ENCODE assay signal across 8 mouse cellular contexts in the genomic region with DNA sequence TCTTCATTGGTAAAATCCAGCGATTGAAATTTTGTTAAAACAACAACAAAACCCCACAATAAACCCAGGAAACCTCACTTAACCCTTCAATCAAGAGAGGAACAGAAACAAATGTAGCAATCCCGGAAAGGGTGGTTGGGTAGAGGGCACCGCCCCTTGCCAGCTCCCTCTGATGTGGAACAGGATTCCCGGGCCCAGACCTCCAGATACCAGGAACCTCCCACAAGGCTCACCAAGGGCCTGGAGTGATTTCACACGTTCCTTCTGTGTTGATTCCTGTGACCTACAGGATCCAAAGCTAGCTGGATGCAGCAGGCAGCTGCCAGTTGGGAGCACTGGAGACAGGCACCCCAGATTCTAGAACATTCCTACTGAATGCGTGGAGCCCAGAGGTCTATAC. TPM values are rescaled to one million over a fixed set of nuclear protein-coding genes. Genes with fewer than 3 reads are reported as not detected.
DNase-seq lines count a peak whose midpoint lies in the region; ATAC-seq and TF ChIP-seq lines count a peak whose summit lies in the region.

No protein-coding gene starts in this region.

- no peak overlapping the region for H3K4me3 ChIP-seq in kidney, postnatal 0 days (replicated peaks; ENCODE audit: low read depth, low read length)
- peak overlapping the region; percentile 98 for H3K4me3 ChIP-seq in embryonic facial prominence, embryonic 14.5 days (ENCODE audit: low read depth, low read length)
- peak overlapping the region; percentile 97 for H3K4me3 ChIP-seq in limb, embryonic 13.5 days
- H3K4me3 ChIP-seq in neural tube, embryonic 15.5 days (replicated peaks) = peak overlapping the region; percentile 98

- no peak overlapping the region for H3K27ac ChIP-seq in kidney, postnatal 0 days
- no peak overlapping the region for H3K27ac ChIP-seq in embryonic facial prominence, embryonic 14.5 days (replicated peaks; ENCODE audit: low read depth, low read length)
- no peak overlapping the region for H3K27ac ChIP-seq in limb, embryonic 13.5 days
- H3K27ac ChIP-seq in neural tube, embryonic 15.5 days (replicated peaks) = no peak overlapping the region

- H3K36me3 ChIP-seq in kidney, postnatal 0 days (ENCODE audit: insufficient read depth, low read length) = peaks cover 38% of the 10 kb centered on the region
- peaks cover 38% of the 10 kb centered on the region for H3K36me3 ChIP-seq in embryonic facial prominence, embryonic 14.5 days (ENCODE audit: control insufficient read depth, insufficient read depth, low read length)
- H3K36me3 ChIP-seq in limb, embryonic 13.5 days = peaks cover 43% of the 10 kb centered on the region
- peaks cover 36% of the 10 kb centered on the region for H3K36me3 ChIP-seq in neural tube, embryonic 15.5 days

- no peaks in the 10 kb centered on the region for H3K27me3 ChIP-seq in kidney, postnatal 0 days (ENCODE audit: insufficient read depth, low read length)
- no peaks in the 10 kb centered on the region for H3K27me3 ChIP-seq in embryonic facial prominence, embryonic 14.5 days (replicated peaks; ENCODE audit: control insufficient read depth, insufficient read depth, low read length)
- H3K27me3 ChIP-seq in limb, embryonic 13.5 days = no peaks in the 10 kb centered on the region
- H3K27me3 ChIP-seq in neural tube, embryonic 15.5 days (replicated peaks) = no peaks in the 10 kb centered on the region

- no peaks in the 10 kb centered on the region for H3K9me3 ChIP-seq in kidney, postnatal 0 days (replicated peaks; ENCODE audit: low read length)
- H3K9me3 ChIP-seq in embryonic facial prominence, embryonic 14.5 days (ENCODE audit: control insufficient read depth, low read length) = no peaks in the 10 kb centered on the region
- no peaks in the 10 kb centered on the region for H3K9me3 ChIP-seq in limb, embryonic 13.5 days
- H3K9me3 ChIP-seq in neural tube, embryonic 15.5 days (replicated peaks) = no peaks in the 10 kb centered on the region

- H3K9ac ChIP-seq in kidney, postnatal 0 days (ENCODE audit: low read depth, low read length) = no peak overlapping the region
- peak overlapping the region; percentile 93 for H3K9ac ChIP-seq in embryonic facial prominence, embryonic 14.5 days (ENCODE audit: low read depth, low read length)
- peak overlapping the region; percentile 95 for H3K9ac ChIP-seq in limb, embryonic 13.5 days
- peak overlapping the region; percentile 97 for H3K9ac ChIP-seq in neural tube, embryonic 15.5 days (replicated peaks)

- H3K4me1 ChIP-seq in kidney, postnatal 0 days (replicated peaks; ENCODE audit: insufficient read depth, low read length) = peaks cover 6% of the 10 kb centered on the region; the same call in 1 of the 2 replicates
- H3K4me1 ChIP-seq in embryonic facial prominence, embryonic 14.5 days (ENCODE audit: control insufficient read depth, insufficient read depth, low read length) = peaks cover 20% of the 10 kb centered on the region
- H3K4me1 ChIP-seq in limb, embryonic 13.5 days = peaks cover 35% of the 10 kb centered on the region
- peaks cover 44% of the 10 kb centered on the region for H3K4me1 ChIP-seq in neural tube, embryonic 15.5 days

- WGBS in kidney, postnatal 0 days = 37% methylated on average over 6 of the region's 6 CpGs
- 56% methylated on average over 6 of the region's 6 CpGs for WGBS in embryonic facial prominence, embryonic 14.5 days
- 40% methylated on average over 6 of the region's 6 CpGs for WGBS in limb, embryonic 13.5 days
- 60% methylated on average over 6 of the region's 6 CpGs for WGBS in neural tube, embryonic 15.5 days

- no peak for ATAC-seq in kidney, postnatal 0 days (replicated peaks; ENCODE audit: low FRiP score, low read depth)
- ATAC-seq in embryonic facial prominence, embryonic 14.5 days (ENCODE audit: low read depth) = no peak
- ATAC-seq in limb, embryonic 13.5 days (ENCODE audit: low FRiP score, low read depth) = no peak
- ATAC-seq in neural tube, embryonic 15.5 days (ENCODE audit: low FRiP score) = no peak

- TF ChIP-seq CTCF in kidney, postnatal 0 days (IDR thresholded peaks at IDR 0.05; ENCODE audit: low read depth) = no peak

- peak overlapping the region; percentile 65; the same call in 1 of the 2 replicates for H3K4me2 ChIP-seq in kidney, postnatal 0 days (ENCODE audit: low read length)
- H3K4me2 ChIP-seq in embryonic facial prominence, embryonic 14.5 days (ENCODE audit: low read depth, low read length) = peak overlapping the region; percentile 84
- H3K4me2 ChIP-seq in limb, embryonic 13.5 days (replicated peaks) = peak overlapping the region; percentile 87
- peak overlapping the region; percentile 83 for H3K4me2 ChIP-seq in neural tube, embryonic 15.5 days

- no peak for DNase-seq in kidney, postnatal 0 days (ENCODE audit: low spot score)
- no peak for DNase-seq in kidney, adult 8-10 months
- no peak for DNase-seq in embryonic facial prominence, embryonic 14.5 days (ENCODE audit: low spot score)
- no peak for DNase-seq in right cerebral cortex, postnatal 4 days
- DNase-seq in kidney, adult 18-20 months = no peak
- no peak for DNase-seq in thymus, postnatal 36 days

RNA-seq across cellular contexts. Expression of gene Psma7, which starts 1.8 kb away (rescaled TPM):
- 641 and 676 TPM in 2 replicates for polyA plus RNA-seq in kidney, postnatal 0 days (2015; fragmentation: Nextera tagmentation; extraction: Ambion mirVana)
- polyA plus RNA-seq in embryonic facial prominence, embryonic 14.5 days (2014; fragmentation: Nextera tagmentation; extraction: Ambion mirVana) = 494 and 573 TPM in 2 replicates
- polyA plus RNA-seq in limb, embryonic 13.5 days (2015; fragmentation: Nextera tagmentation; extraction: Ambion mirVana) = 612 and 628 TPM in 2 replicates
- 561 and 578 TPM in 2 replicates for polyA plus RNA-seq in neural tube, embryonic 15.5 days (2015; fragmentation: Nextera tagmentation; extraction: Ambion mirVana)

RNA-seq across cellular contexts. Expression of gene Ss18l1, which starts 1.9 kb away (rescaled TPM):
- 3.9 and 4.2 TPM in 2 replicates for polyA plus RNA-seq in kidney, postnatal 0 days (2015; fragmentation: Nextera tagmentation; extraction: Ambion mirVana)
- 4.2 and 4.6 TPM in 2 replicates for polyA plus RNA-seq in embryonic facial prominence, embryonic 14.5 days (2014; fragmentation: Nextera tagmentation; extraction: Ambion mirVana)
- 6.0 and 6.5 TPM in 2 replicates for polyA plus RNA-seq in limb, embryonic 13.5 days (2015; fragmentation: Nextera tagmentation; extraction: Ambion mirVana)
- 43.2 and 49.9 TPM in 2 replicates for polyA plus RNA-seq in neural tube, embryonic 15.5 days (2015; fragmentation: Nextera tagmentation; extraction: Ambion mirVana)

RNA-seq across cellular contexts. Expression of gene Lsm14b, which starts 15.6 kb away (rescaled TPM):
- 9.3 and 10.4 TPM in 2 replicates for polyA plus RNA-seq in kidney, postnatal 0 days (2015; fragmentation: Nextera tagmentation; extraction: Ambion mirVana)
- polyA plus RNA-seq in embryonic facial prominence, embryonic 14.5 days (2014; fragmentation: Nextera tagmentation; extraction: Ambion mirVana) = 6.1 and 6.3 TPM in 2 replicates
- polyA plus RNA-seq in limb, embryonic 13.5 days (2015; fragmentation: Nextera tagmentation; extraction: Ambion mirVana) = 11.2 and 11.7 TPM in 2 replicates
- 16.4 and 24.0 TPM in 2 replicates for polyA plus RNA-seq in neural tube, embryonic 15.5 days (2015; fragmentation: Nextera tagmentation; extraction: Ambion mirVana)

RNA-seq across cellular contexts. Expression of gene Mtg2, which starts 30.0 kb away (rescaled TPM):
- polyA plus RNA-seq in kidney, postnatal 0 days (2015; fragmentation: Nextera tagmentation; extraction: Ambion mirVana) = 18.6 and 19.3 TPM in 2 replicates
- 19.8 and 24.5 TPM in 2 replicates for polyA plus RNA-seq in embryonic facial prominence, embryonic 14.5 days (2014; fragmentation: Nextera tagmentation; extraction: Ambion mirVana)
- polyA plus RNA-seq in limb, embryonic 13.5 days (2015; fragmentation: Nextera tagmentation; extraction: Ambion mirVana) = 29.5 and 29.9 TPM in 2 replicates
- 35.1 and 37.6 TPM in 2 replicates for polyA plus RNA-seq in neural tube, embryonic 15.5 days (2015; fragmentation: Nextera tagmentation; extraction: Ambion mirVana)
